Mouse (Mus musculus): ENCODE measurements around the gene Map7d3.

- TF ChIP-seq CTCF (IDR thresholded peaks at IDR 0.05; ENCODE audit: borderline replicate concordance, insufficient read depth, low read length) (no peak), POLR2A (IDR thresholded peaks at IDR 0.05; ENCODE audit: low read depth, low read length) (no peak)
These were observed 65.8 kb downstream of the Map7d3 start for GRCm38 (mm10) chrX:56756352-56756751.
